Mouse (Mus musculus) heart, embryonic 11.5 days (tissue): ENCODE data around the gene Ercc5. TPM values are rescaled to one million over a fixed set of nuclear protein-coding genes. Genes with fewer than 3 reads are reported as not detected.
A peak's percentile ranks its signal among the peaks of the same experiment; 100 is the strongest.

Source experiments
- ATAC-seq: fragments of 200-750 bp; cut with Nextera tagmentation; replicated peaks from 2 replicates; pipeline ENCODE4 v1.8.0; 2017; ENCODE audit warnings: moderate library complexity; ENCODE audit not compliant: insufficient number of reproducible peaks, low FRiP score, low TSS enrichment
- H3K27ac ChIP-seq: fragments of 300-500 bp; sonication (generic); 2 replicates; pipeline ENCODE4 v1.5.1; 2014; ENCODE audit warnings: mild to moderate bottlenecking, low read depth, low read length
- H3K27me3 ChIP-seq: fragments of 300-500 bp; sonication (generic); 2 replicates; pipeline ENCODE4 v1.6.1; 2014; ENCODE audit warnings: mild to moderate bottlenecking, low read length, mixed read lengths; ENCODE audit not compliant: control insufficient read depth, insufficient read depth
- H3K36me3 ChIP-seq: fragments of 300-500 bp; sonication (generic); 2 replicates; pipeline ENCODE4 v1.6.1; 2014; ENCODE audit warnings: mild to moderate bottlenecking, low read length, moderate library complexity, mixed read lengths; ENCODE audit not compliant: control insufficient read depth, insufficient read depth
- H3K4me1 ChIP-seq: fragments of 300-500 bp; sonication (generic); 2 replicates; pipeline ENCODE4 v1.6.1; 2014; ENCODE audit warnings: low read length; ENCODE audit not compliant: control insufficient read depth, insufficient read depth
- H3K4me2 ChIP-seq: fragments of 300-500 bp; sonication (generic); 2 replicates; pipeline ENCODE4 v1.6.1; 2014; ENCODE audit warnings: mild to moderate bottlenecking, moderate library complexity
- H3K4me3 ChIP-seq: fragments of 300-500 bp; sonication (generic); 2 replicates; pipeline ENCODE4 v1.5.1; 2014; ENCODE audit warnings: low read depth, low read length
- H3K9ac ChIP-seq: fragments of 300-500 bp; sonication (generic); 2 replicates; pipeline ENCODE4 v1.6.1; 2014; ENCODE audit warnings: mild to moderate bottlenecking, low read depth, low read length, moderate library complexity
- H3K9me3 ChIP-seq: fragments of 300-500 bp; sonication (generic); replicated peaks from 2 replicates; pipeline ENCODE4 v1.6.1; 2016; ENCODE audit warnings: low read length; ENCODE audit not compliant: control insufficient read depth
- WGBS: fragments of 180-500 bp; shearing (Covaris S2); extraction: QIAGEN DNeasy Blood & Tissue Kit; methylation state at CpG from one replicate; pipeline ENCODE4 v1.1.7; 2014; ENCODE audit not compliant: insufficient replicate concordance; 5-methylcytosine and 5-hydroxymethylcytosine counted together
- polyA plus RNA-seq: library from polyadenylated mRNA; unstranded; fragments of >200 nt; fragmentation: Nextera tagmentation; extraction: Ambion mirVana; gene quantifications from 2 replicates; pipeline ENCODE4 v1.2.1, GENCODE M21; 2014

Gene Ercc5
- polyA plus RNA-seq, 1 experiment from 2014 or later = 17.3 TPM

DNA sequence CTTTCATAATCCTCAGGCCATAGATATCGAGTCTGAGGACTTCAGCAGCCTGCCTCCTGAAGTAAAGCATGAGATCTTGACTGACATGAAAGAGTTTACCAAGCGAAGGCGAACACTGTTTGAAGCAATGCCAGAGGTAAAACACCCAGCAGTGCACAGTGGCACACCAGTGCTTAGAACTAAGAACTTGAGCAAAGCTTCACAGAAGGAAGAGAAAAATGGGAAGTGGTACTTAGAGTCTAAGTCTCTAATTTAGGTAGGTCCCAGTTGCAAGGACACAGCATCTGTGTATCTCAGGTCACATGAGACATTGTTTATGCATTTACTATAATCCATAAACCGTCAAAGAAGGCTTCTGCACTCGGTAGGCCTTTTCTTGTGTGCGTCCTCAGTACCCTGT, 14.3 kb downstream of the Ercc5 start:
- Histone ChIP-seq H3K36me3 (peaks cover 26% of the 10 kb centered on the region), H3K27ac (no peak overlapping the region)
- ATAC-seq = no peak

DNA sequence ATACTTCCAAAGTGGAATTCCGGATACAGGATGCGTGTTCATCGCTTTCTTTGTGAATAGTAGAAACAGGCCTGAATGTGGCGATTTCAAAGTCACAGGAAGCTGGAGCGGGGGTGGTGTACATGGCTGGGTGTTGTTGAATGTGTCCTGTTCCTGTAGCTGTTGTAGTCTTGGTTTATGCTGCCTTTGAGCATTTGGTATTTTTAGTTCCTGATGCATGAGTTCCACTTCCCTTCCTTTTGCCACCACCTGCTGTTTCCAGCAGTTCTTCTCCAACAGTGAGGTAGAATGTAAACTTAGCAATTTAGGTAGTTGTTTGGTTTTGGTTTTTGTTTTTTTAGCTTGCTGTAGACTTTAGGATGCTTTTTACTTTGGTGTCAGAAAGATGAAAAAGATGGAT, 14.8 kb downstream of the Ercc5 start:
- Histone ChIP-seq H3K4me2 (no peak overlapping the region), H3K4me3 (no peak overlapping the region), H3K27ac (no peak overlapping the region), H3K27me3 (no peaks in the 10 kb centered on the region), H3K36me3 (peaks cover 31% of the 10 kb centered on the region), H3K9ac (no peak overlapping the region), H3K9me3 (no peaks in the 10 kb centered on the region), H3K4me1 (no peaks in the 10 kb centered on the region)
- no peak for ATAC-seq
- 95% methylated on average over 5 of the region's 5 CpGs for WGBS

More for the DNA sequence above, 14.3 kb downstream of the Ercc5 start:
- no peak overlapping the region for H3K4me3 ChIP-seq
- H3K9me3 ChIP-seq = no peaks in the 10 kb centered on the region
- no peaks in the 10 kb centered on the region for H3K27me3 ChIP-seq
- no peak overlapping the region for H3K9ac ChIP-seq
- H3K4me1 ChIP-seq = no peaks in the 10 kb centered on the region
- no peak overlapping the region for H3K4me2 ChIP-seq
- 88% methylated on average over 6 of the region's 6 CpGs for WGBS

DNA sequence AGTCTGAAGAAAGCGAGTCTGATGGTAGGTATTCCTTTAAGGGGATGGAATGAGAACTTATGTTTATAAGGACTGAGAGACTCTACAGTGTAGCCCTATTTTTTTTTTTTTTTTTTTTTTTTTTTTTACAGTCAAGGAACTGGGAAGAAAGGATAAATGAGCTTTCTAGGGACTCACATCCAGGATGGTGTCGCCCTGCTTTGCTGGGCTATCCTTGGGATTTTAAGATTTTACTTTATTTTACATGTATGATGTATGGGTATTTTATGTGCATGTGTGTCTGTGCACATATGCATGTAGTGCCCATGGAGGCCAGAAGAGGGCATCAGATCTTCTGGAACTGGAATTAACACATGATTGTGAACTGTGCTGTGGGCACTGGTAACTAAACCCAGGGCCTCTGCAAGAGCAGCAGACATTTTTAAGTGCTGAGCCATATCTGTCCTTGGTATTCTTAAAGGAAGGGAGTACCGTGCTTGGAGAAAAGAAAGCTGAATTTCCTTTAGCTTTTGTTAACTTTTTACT, 20.4 kb downstream of the Ercc5 start:
- 93% methylated on average over 3 of the region's 3 CpGs for WGBS
- Histone ChIP-seq H3K36me3 (peaks cover 39% of the 10 kb centered on the region), H3K27ac (no peak overlapping the region), H3K9me3 (peaks cover 4% of the 10 kb centered on the region; the same call in 1 of the 2 replicates), H3K4me3 (no peak overlapping the region), H3K4me1 (no peaks in the 10 kb centered on the region), H3K4me2 (no peak overlapping the region), H3K9ac (no peak overlapping the region), H3K27me3 (no peaks in the 10 kb centered on the region)
- no peak for ATAC-seq

DNA sequence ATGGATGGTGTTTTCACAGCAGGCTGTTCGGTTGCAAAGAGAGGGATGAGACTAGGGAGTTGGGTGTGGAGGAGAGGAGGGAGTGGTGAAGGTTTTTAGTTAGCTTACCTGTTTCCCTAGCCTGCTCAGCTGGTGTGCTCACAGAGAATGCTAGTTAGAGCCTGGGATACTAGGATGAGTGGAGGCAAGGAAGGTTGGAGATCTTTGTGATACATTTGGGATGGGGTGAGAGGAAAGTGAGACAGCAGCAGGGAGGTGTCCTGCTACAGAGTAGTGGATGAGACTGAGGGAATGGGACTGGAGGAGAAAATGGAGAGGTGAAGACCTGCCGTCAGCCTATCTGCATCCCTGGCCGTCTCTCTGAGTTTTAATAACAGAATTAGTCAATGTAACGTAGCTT, 25.1 kb downstream of the Ercc5 start:
- Histone ChIP-seq H3K9me3 (peaks cover 4% of the 10 kb centered on the region; the same call in 1 of the 2 replicates), H3K4me1 (no peaks in the 10 kb centered on the region), H3K27me3 (no peaks in the 10 kb centered on the region), H3K9ac (no peak overlapping the region), H3K27ac (no peak overlapping the region), H3K4me3 (no peak overlapping the region), H3K36me3 (peaks cover 38% of the 10 kb centered on the region), H3K4me2 (no peak overlapping the region)
- WGBS = 93% methylated on average over 4 of the region's 4 CpGs
- ATAC-seq = no peak

DNA sequence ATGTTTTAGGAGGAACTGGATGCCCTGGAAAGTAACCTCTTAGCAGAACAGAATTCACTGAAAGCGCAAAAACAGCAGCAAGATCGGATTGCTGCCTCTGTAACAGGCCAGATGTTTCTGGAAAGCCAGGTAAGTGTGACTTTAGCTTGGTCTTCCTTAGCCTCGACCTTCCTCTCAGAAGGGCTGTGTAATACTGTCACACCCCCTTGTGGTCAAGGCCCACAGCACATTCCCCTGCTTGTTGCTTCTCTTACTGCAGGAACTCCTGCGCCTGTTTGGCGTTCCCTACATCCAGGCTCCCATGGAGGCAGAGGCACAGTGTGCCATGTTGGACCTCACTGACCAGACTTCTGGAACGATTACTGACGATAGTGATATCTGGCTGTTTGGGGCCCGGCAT, 26.4 kb downstream of the Ercc5 start:
- H3K9ac ChIP-seq = no peak overlapping the region
- H3K9me3 ChIP-seq = peaks cover 4% of the 10 kb centered on the region; the same call in 1 of the 2 replicates
- no peaks in the 10 kb centered on the region for H3K4me1 ChIP-seq
- ATAC-seq = no peak
- peaks cover 38% of the 10 kb centered on the region for H3K36me3 ChIP-seq
- no peak overlapping the region for H3K4me2 ChIP-seq
- WGBS = 78% methylated on average over 8 of the region's 8 CpGs
- no peak overlapping the region for H3K27ac ChIP-seq
- H3K27me3 ChIP-seq = no peaks in the 10 kb centered on the region
- H3K4me3 ChIP-seq = no peak overlapping the region

DNA sequence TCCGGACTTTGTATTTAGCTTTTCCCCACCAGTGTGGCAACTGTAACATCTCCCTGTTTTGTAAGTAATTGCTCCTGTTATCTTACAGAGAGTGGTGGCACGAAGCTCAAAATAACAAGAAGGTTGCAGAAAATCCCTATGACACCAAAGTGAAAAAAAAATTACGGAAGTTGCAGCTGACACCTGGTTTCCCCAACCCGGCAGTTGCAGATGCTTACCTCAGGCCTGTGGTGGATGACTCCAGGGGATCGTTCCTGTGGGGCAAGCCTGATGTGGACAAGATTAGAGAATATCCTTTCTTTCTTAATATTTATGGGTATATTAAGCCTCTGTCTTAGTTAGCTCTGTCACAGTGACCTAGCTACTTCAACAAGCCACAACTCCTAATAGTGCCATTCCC, 30.5 kb downstream of the Ercc5 start:
- Histone ChIP-seq H3K27ac (no peak overlapping the region), H3K36me3 (peaks cover 26% of the 10 kb centered on the region), H3K9me3 (no peaks in the 10 kb centered on the region), H3K4me3 (no peak overlapping the region), H3K4me1 (no peaks in the 10 kb centered on the region), H3K27me3 (no peaks in the 10 kb centered on the region), H3K4me2 (no peak overlapping the region), H3K9ac (no peak overlapping the region)
- 90% methylated on average over 5 of the region's 5 CpGs for WGBS
- no peak for ATAC-seq

DNA sequence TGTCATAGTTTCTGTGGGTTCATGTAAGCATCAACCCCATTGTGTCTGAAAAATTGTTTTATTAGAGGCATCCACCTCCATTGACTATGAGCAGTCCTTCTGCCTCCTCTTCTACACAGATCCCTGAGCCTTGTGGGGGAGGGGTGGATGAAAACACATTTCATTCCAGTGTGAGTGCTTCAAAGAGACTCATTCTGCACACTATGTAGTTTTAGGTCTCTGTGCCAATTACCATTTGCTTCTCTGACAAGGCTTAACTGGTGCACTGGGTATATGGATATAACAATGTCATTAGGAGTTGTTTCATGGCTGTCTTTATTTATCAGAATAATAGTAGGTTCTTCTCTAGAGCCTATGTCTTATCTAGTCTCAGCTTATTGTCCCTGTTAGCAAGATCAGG, 38.9 kb downstream of the Ercc5 start:
- Histone ChIP-seq H3K27ac (no peak overlapping the region), H3K4me2 (no peak overlapping the region), H3K27me3 (no peaks in the 10 kb centered on the region), H3K4me1 (no peaks in the 10 kb centered on the region), H3K4me3 (no peak overlapping the region), H3K9me3 (no peaks in the 10 kb centered on the region), H3K9ac (no peak overlapping the region), H3K36me3 (peaks cover 3% of the 10 kb centered on the region; the same call in 1 of the 2 replicates)
- no peak for ATAC-seq

DNA sequence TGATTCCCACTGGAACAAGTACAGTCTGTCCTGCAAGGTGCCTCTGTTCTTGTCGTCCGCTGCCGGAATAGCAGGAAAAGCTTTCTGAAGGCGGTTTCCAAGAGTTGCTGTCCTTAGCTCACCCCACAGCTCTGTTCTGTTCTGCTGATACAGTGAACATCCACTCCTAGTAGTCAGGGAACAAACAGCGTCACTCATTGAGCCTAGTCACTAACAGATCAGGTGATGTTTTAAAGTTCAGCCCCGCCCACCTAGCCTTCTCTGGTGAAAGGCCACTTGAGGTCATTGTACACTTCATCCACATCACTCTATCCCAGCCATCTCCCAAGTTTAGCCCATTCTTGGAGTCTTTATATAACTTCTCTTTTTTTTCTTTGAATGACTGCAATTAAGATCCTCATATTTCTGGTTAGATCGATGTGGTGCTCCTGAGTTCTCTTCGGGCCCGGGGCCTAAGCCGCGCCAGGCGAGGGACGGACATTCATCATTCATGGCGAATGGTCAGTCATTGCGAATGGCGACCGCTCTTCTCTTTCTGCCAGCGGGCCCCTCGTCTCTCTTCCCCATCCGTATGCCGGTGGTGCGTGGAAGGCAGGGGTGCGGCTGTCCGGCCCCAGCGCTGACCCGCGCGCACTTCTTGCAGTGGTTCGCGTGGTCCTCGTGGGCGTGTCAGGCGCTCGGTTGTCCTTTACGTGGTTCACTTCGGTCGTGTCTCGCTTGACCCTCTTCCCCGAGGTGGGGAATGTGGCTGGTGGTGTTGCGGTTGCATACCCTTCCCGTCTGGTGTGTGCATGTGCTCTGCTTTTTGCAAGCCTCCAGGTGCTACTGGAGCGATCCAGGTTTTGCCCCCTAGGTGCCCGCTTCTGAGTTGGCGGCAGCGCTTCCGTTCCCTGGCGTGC, 51.0 kb downstream of the Ercc5 start:
- ATAC-seq = no peak
- no peak overlapping the region for H3K27ac ChIP-seq
- 12% methylated on average over 47 of the region's 47 CpGs for WGBS

More for the DNA sequence above, 51.0 kb downstream of the Ercc5 start:
- H3K27me3 ChIP-seq = no peaks in the 10 kb centered on the region
- no peaks in the 10 kb centered on the region for H3K36me3 ChIP-seq
- no peaks in the 10 kb centered on the region for H3K9me3 ChIP-seq
- peak overlapping the region; percentile 61; the same call in 1 of the 2 replicates for H3K9ac ChIP-seq
- peaks cover 3% of the 10 kb centered on the region; the same call in 1 of the 2 replicates for H3K4me1 ChIP-seq
- H3K4me3 ChIP-seq = peak overlapping the region; percentile 56
- peak overlapping the region; percentile 94 for H3K4me2 ChIP-seq
